In the genomic region with DNA sequence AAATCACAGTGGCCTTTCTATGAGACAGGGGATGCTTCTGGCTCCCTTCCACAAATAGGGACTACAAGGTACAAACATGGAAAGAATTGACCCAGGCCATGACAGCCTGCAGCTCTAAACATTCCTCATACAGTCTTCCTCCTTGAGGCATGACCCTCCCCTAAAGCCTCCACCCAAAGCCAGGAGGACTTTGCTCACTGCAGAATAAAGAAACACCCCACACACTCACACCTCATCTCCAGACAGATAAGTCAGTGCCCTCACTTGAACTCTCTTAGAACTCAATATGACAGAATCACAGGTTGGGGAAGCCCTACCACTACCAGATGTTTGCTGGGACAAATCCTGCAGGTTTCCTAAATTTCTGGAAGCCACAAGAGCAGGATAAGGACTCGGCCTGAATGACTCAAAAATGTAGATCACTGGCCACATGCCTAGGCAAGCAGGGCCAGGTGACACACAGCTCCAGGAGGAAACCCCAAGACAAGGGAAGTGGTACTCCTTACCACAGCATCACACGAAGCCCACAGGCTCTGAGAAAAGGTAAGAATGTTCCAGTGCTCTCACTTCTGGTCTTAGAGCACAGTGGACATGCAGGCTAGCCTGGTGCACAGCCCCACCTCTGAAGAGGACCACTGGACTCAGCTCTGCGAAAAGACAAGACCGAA, we compare ENCODE assay signal across 23 mouse cellular contexts.
A peak's percentile ranks its signal among the peaks of the same experiment; 100 is the strongest.
DNase-seq lines count a peak whose midpoint lies in the region; ATAC-seq and TF ChIP-seq lines count a peak whose summit lies in the region.
"Had no signal": no experiment of that assay in that cellular context is flagged by ENCODE, and none has a peak within 500 bp of the region (broad histone marks: within the 10 kb centered on the region; RNA-seq: fewer than 3 reads in every experiment).

No protein-coding gene starts in this region.

- H3K27me3 ChIP-seq in thymus, adult 2 months (ENCODE audit: control insufficient read depth, insufficient read depth, low read length): no peaks in the 10 kb centered on the region
- no peaks in the 10 kb centered on the region for H3K27me3 ChIP-seq in intestine, embryonic 16.5 days (replicated peaks; ENCODE audit: control insufficient read depth, insufficient read depth, low read length)
- no peaks in the 10 kb centered on the region for H3K27me3 ChIP-seq in kidney, embryonic 16.5 days (ENCODE audit: insufficient read depth, low read length)
- H3K27me3 ChIP-seq: limb, embryonic 12.5 days; lung, embryonic 15.5 days; neural tube, embryonic 12.5 days; Patski had no signal

- ATAC-seq in activated CD4-positive, CD25-positive, alpha-beta regulatory T cell, adult 4 months: peak; percentile 71
- peak; percentile 58 for ATAC-seq in intestine, embryonic 16.5 days
- ATAC-seq in kidney, embryonic 16.5 days (ENCODE audit: low FRiP score, low TSS enrichment): no peak
- ATAC-seq: hindbrain, embryonic 16.5 days; Patski had no signal

- 45% methylated on average over 4 of the region's 4 CpGs for WGBS in thymus, adult 2 months
- WGBS in intestine, embryonic 16.5 days: 77% methylated on average over 4 of the region's 4 CpGs
- WGBS in kidney, embryonic 16.5 days: 87% methylated on average over 4 of the region's 4 CpGs

- no peaks in the 10 kb centered on the region for H3K9me3 ChIP-seq in intestine, embryonic 16.5 days (ENCODE audit: control insufficient read depth, low read length)
- no peaks in the 10 kb centered on the region for H3K9me3 ChIP-seq in kidney, embryonic 16.5 days (ENCODE audit: low read length)
- H3K9me3 ChIP-seq: embryonic facial prominence, embryonic 10.5 days; limb, embryonic 12.5 days; lung, embryonic 15.5 days; midbrain, embryonic 12.5 days; neural tube, embryonic 12.5 days had no signal

- peaks cover 12% of the 10 kb centered on the region for H3K4me1 ChIP-seq in thymus, adult 2 months (replicated peaks; ENCODE audit: control insufficient read depth, insufficient read depth, low read length)
- H3K4me1 ChIP-seq in intestine, embryonic 16.5 days (ENCODE audit: control insufficient read depth, insufficient read depth, low read length): peaks cover 35% of the 10 kb centered on the region
- no peaks in the 10 kb centered on the region for H3K4me1 ChIP-seq in kidney, embryonic 16.5 days (ENCODE audit: insufficient read depth, low read length)
- H3K4me1 ChIP-seq: midbrain, embryonic 12.5 days; neural tube, embryonic 12.5 days had no signal

- H3K27ac ChIP-seq in thymus, adult 2 months (ENCODE audit: control insufficient read depth, insufficient read depth, low read length): peak overlapping the region; percentile 53; the same call in 1 of the 2 replicates
- H3K27ac ChIP-seq in intestine, embryonic 16.5 days (ENCODE audit: low read length): no peak overlapping the region
- H3K27ac ChIP-seq in kidney, embryonic 16.5 days (ENCODE audit: low read length): no peak overlapping the region
- H3K27ac ChIP-seq: embryonic facial prominence, embryonic 10.5 days; gastrocnemius, adult 2 months; limb, embryonic 12.5 days; liver, embryonic 14.5 days; lung, embryonic 15.5 days; midbrain, embryonic 12.5 days; neural tube, embryonic 12.5 days had no signal

- no peak overlapping the region for H3K9ac ChIP-seq in intestine, embryonic 16.5 days (ENCODE audit: low read depth, low read length)
- no peak overlapping the region for H3K9ac ChIP-seq in kidney, embryonic 16.5 days (replicated peaks; ENCODE audit: low read length)
- H3K9ac ChIP-seq: limb, embryonic 12.5 days; liver, embryonic 14.5 days; lung, embryonic 15.5 days; midbrain, embryonic 12.5 days; neural tube, embryonic 12.5 days had no signal

- H3K4me3 ChIP-seq in thymus, adult 2 months (ENCODE audit: control insufficient read depth, insufficient read depth, low read length): no peak overlapping the region
- H3K4me3 ChIP-seq in intestine, embryonic 16.5 days (ENCODE audit: low read length): no peak overlapping the region
- H3K4me3 ChIP-seq in kidney, embryonic 16.5 days (ENCODE audit: low read length): no peak overlapping the region
- H3K4me3 ChIP-seq: embryonic facial prominence, embryonic 10.5 days; gastrocnemius, adult 2 months; limb, embryonic 12.5 days; lung, embryonic 15.5 days; midbrain, embryonic 12.5 days; neural tube, embryonic 12.5 days had no signal

- no peak for DNase-seq in thymus, adult 2 months
- no peak for DNase-seq in thymus, adult 18-20 months
- no peak for DNase-seq in urinary bladder, postnatal 25 days (ENCODE audit: low spot score)
- DNase-seq in right cerebral cortex, postnatal 10 days (ENCODE audit: low spot score in 2 of 2): no peak
- DNase-seq: adrenal gland, postnatal 10 days; B cell, adult 2 months; cerebellum, adult 11 months; cerebellum, postnatal 36 days; gastrocnemius, adult 2 months; heart, adult 11 months; heart, postnatal 36 days; lung, postnatal 4 days had no signal

- no peak for TF ChIP-seq CTCF in thymus, adult 2 months (IDR thresholded peaks at IDR 0.05; ENCODE audit: borderline replicate concordance, control insufficient read depth, extremely low read depth, insufficient read depth, low read length, poor library complexity)

- H3K4me2 ChIP-seq in intestine, embryonic 16.5 days (ENCODE audit: low read depth, low read length): no peak overlapping the region
- H3K4me2 ChIP-seq in kidney, embryonic 16.5 days (replicated peaks; ENCODE audit: low read depth, low read length): no peak overlapping the region
- H3K4me2 ChIP-seq: limb, embryonic 12.5 days; lung, embryonic 15.5 days; midbrain, embryonic 12.5 days; neural tube, embryonic 12.5 days had no signal

- H3K36me3 ChIP-seq in thymus, adult 2 months (ENCODE audit: control insufficient read depth, insufficient read depth, low read length): no peaks in the 10 kb centered on the region
- H3K36me3 ChIP-seq in intestine, embryonic 16.5 days (ENCODE audit: control insufficient read depth, insufficient read depth, low read length): no peaks in the 10 kb centered on the region
- H3K36me3 ChIP-seq in kidney, embryonic 16.5 days (ENCODE audit: insufficient read depth, low read length): no peaks in the 10 kb centered on the region
- H3K36me3 ChIP-seq: embryonic facial prominence, embryonic 10.5 days; limb, embryonic 12.5 days; lung, embryonic 15.5 days; midbrain, embryonic 12.5 days; neural tube, embryonic 12.5 days had no signal

- no peak for TF ChIP-seq POLR2A in thymus, adult 2 months (IDR thresholded peaks at IDR 0.05; ENCODE audit: control insufficient read depth, extremely low read depth, insufficient read depth, low read length, poor library complexity)
